Mouse (Mus musculus) layer of hippocampus, postnatal 10 days (tissue): ENCODE measurements around the gene Sst. TPM values are rescaled to one million over a fixed set of nuclear protein-coding genes. Genes with fewer than 3 reads are reported as not detected.

ENCODE experiments used
- DNase-seq, 2 experiments: peaks; one replicate each; pipeline ENCODE4 v3.0.0; 2021; ENCODE audit warnings: low spot score in 2 of 2
- total RNA-seq, 2 experiments: library from RNA; stranded (reverse); gene quantifications; 2 replicates each; pipeline ENCODE4 v1.2.3; 2021

Gene Sst
- total RNA-seq, 2 experiments from 2014 or later = 463 to 487 TPM

- DNase-seq = no peak
Measured at GRCm38 (mm10) chr16:23887910-23888579, 2.7 kb downstream of the Sst start.

DNA sequence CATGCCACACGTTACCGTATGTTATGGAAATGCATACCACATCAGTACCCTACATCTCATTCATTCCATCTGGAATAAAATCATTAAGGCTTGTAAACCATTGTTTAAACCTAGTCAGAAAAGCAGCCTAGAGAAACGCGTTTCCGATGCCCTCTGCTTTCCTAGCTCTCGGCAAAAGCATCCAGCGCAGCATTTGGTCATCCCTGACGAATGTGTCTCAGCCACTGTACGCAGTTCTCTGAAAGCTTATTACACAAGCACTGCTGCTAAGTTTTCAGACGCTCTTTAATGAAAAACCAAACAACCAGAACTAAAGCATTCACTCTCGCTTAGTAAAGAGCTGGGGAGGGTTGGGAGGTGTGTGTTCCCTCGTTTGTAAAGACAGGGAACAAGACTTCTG, 5.7 kb downstream of the Sst start:
- DNase-seq = no peak

DNA sequence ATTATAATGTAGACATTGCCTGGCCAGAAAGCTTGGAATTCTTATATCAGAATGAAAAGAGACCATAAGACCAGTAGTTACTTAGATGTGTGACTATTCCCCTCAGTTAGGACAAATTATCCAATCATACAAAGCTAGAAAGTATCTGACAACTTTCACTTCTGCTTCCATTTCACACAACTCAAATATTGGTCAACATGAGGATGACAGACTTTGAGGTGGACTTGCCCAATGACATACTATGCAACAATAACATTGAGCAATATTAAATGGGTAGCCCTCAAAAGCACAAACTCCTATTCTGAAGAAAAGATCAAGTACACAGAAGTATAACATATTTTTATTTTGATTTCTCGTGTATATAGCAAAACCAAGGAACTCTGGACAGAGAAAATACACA, 35.5 kb downstream of the Sst start:
- no peak for DNase-seq

DNA sequence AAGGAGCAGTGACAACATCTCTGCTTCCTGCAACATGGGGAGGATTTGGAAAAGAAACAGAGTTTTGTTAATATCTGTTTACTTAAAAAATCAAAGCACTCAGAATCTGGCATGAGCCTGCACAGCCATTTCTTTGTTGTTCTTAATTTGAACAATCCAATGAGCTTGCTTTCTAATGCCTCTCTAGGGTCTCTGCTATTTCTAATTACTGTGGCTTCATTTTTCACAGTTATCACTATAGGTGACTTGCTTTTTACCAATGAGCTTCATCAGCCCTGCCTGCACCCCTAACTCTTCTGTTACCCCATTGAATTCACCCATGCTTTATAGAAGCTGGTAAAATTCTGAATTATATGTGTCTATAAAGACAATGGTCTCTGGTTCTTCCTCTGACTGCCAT, 41.0 kb downstream of the Sst start:
- no peak for DNase-seq

- DNase-seq = no peak
Measured at GRCm38 (mm10) chr16:23849176-23849575, 41.6 kb downstream of the Sst start.

GRCm38 (mm10) chr16:23844622-23845021, 46.1 kb downstream of the Sst start:
- no peak for DNase-seq

DNA sequence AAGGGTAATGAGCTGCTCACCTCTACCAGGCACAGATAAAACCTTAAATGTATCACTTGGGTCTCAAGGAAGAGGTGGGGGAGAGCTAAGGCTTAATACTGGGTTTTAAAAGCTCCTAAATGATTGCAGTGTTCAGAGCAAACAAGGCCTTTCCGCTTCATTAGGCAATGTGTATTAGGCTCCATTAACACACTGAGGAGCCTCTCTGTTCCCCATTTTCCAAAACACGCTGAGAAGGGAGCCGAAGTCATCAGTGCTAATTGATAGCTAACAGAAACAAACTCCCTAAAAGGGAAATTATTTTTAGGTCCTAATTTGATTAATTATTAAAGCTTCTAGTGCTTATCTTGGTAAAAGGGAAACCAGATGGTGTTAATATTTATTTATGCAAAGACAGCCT, 48.1 kb downstream of the Sst start:
- no peak for DNase-seq

Other genes with a start within 250 kb of the Sst start
- gene Rtp2, start 41.4 kb upstream of the Sst start, total RNA-seq = 1 to 10 TPM in 1 of 2 experiments, under 1 TPM in 1; 0.82 to 1.1 TPM
- not detected for gene Gm37419, start 97.5 kb upstream of the Sst start, total RNA-seq
- 10 to 100 TPM; 31.9 to 36.6 TPM for gene Bcl6, start 97.9 kb upstream of the Sst start, total RNA-seq